Mouse (Mus musculus): Measurements from ENCODE around the gene Gm6020. TPM values are rescaled to one million over a fixed set of nuclear protein-coding genes. Genes with fewer than 3 reads are reported as not detected.
"Not testable (repeated sequence)": the region's sequence is repeated elsewhere in the genome, so short reads cannot be mapped to it uniquely, and the experiment has no call there.

The Gm6020 gene
- total RNA-seq (2021), result not detected
- long read RNA-seq, experiment 1, result 0 reads
- long read RNA-seq, experiment 2, result 0 reads

GRCm38 (mm10) chr19:61183590-61183989 is at the start of gene Gm6020:
TSS of gene Gm6020 (plus strand) at chr19:61183890.
- DNase-seq; intact Hi-C loops (cut with DNase I): not testable (repeated sequence)

- intact Hi-C loops (cut with DNase I), result no loop called here
- no peak for DNase-seq
These were observed 45.0 kb upstream of the Gm6020 start for GRCm38 (mm10) chr19:61138655-61139054.

- peak; percentile 59 to 68 for DNase-seq
- intact Hi-C loops (cut with DNase I), result no loop called here
These were observed 43.1 kb upstream of the Gm6020 start, which contains the start of gene Zfp950 for GRCm38 (mm10) chr19:61140342-61141206. TSS of gene Zfp950 (minus strand) at chr19:61140840.

- no peak for DNase-seq
- intact Hi-C loops (cut with DNase I), result no loop called here
These were observed 42.4 kb upstream of the Gm6020 start for GRCm38 (mm10) chr19:61141299-61141698.

- no peak for DNase-seq
- intact Hi-C loops (cut with DNase I), result no loop called here
These were observed 32.4 kb upstream of the Gm6020 start for GRCm38 (mm10) chr19:61151372-61151700.

GRCm38 (mm10) chr19:61151701-61152420 is 31.8 kb upstream of the Gm6020 start:
- intact Hi-C loops (cut with DNase I), result no loop called here

GRCm38 (mm10) chr19:61175756-61176324 is 7.8 kb upstream of the Gm6020 start, which contains the start of gene Gm7102:
TSS of gene Gm7102 (minus strand) at chr19:61176309.
- intact Hi-C loops (cut with DNase I), result no loop called here
- no peak for DNase-seq

More at GRCm38 (mm10) chr19:61151701-61152420, 31.8 kb upstream of the Gm6020 start:
- no peak for DNase-seq

GRCm38 (mm10) chr19:61199316-61199715 is 15.6 kb downstream of the Gm6020 start:
- DNase-seq, result peak; percentile 74 to 75
- intact Hi-C loops (cut with DNase I), result no loop called here

GRCm38 (mm10) chr19:61199836-61200235 is 16.1 kb downstream of the Gm6020 start:
- peak in 1 of 2 experiments; percentile 35 for DNase-seq

GRCm38 (mm10) chr19:61207506-61207905 is 23.8 kb downstream of the Gm6020 start:
- DNase-seq; intact Hi-C loops (cut with DNase I): not testable (repeated sequence)

More at GRCm38 (mm10) chr19:61199836-61200235, 16.1 kb downstream of the Gm6020 start:
- intact Hi-C loops (cut with DNase I), result no loop called here

GRCm38 (mm10) chr19:61223706-61224328 is 40.1 kb downstream of the Gm6020 start:
- DNase-seq, result no peak
- intact Hi-C loops (cut with DNase I), result no loop called here

- no peak for DNase-seq
- intact Hi-C loops (cut with DNase I), result no loop called here
These were observed 41.2 kb downstream of the Gm6020 start for GRCm38 (mm10) chr19:61224678-61225525.

- intact Hi-C loops (cut with DNase I), result no loop called here
- DNase-seq, result peak; percentile 4 to 13
These were observed 42.1 kb downstream of the Gm6020 start for GRCm38 (mm10) chr19:61225526-61226400.

GRCm38 (mm10) chr19:61226401-61226927 is 42.8 kb downstream of the Gm6020 start:
- DNase-seq, result peak; percentile 13 to 28
- intact Hi-C loops (cut with DNase I), result no loop called here

- intact Hi-C loops (cut with DNase I), result no loop called here
- peak; percentile 57 to 59 for DNase-seq
These were observed 43.5 kb downstream of the Gm6020 start for GRCm38 (mm10) chr19:61226928-61227854.

- intact Hi-C loops (cut with DNase I), result no loop called here
These were observed 44.4 kb downstream of the Gm6020 start, which contains the start of gene Csf2ra for GRCm38 (mm10) chr19:61227941-61228701. TSS of gene Csf2ra (minus strand) at chr19:61228429.

More at GRCm38 (mm10) chr19:61227941-61228701, 44.4 kb downstream of the Gm6020 start, which contains the start of gene Csf2ra:
- DNase-seq, result peak in 1 of 2 experiments; percentile 15
